In the genomic region with DNA sequence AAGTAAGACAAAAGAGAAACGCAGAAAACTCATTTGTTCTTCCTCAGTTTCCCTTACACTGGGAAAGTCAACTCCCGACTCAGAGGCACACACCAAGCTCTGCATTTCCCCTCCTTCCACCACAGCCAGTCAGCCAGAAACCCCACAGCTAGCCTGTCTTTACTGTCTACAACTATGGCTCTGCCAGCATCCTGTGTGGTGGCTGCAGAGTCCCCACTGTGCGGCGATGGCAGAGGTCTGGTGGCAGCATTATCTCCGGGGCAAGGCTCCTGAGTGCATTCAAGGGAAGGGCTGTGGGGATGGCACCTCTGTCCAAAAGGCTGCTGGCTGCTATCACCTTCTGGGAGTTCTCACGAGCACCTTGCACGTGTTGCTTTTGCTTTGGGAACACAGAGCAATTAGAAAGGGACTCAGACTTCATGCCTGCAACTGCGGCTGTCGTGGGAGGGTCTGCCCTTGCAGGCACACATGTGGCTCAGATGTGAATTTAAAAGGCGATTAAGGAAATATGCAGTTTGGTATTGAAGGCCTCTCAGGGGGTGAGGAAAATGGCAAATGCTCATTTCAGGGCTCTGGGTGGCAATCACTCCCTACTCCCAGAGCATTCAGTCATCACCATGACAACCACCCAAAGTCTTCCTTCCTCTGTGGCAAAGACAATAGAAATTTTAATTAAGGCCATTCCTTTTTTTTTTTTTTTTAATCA, we compare ENCODE assay signal across 15 mouse cellular contexts.
A peak's percentile ranks its signal among the peaks of the same experiment; 100 is the strongest.
DNase-seq lines count a peak whose midpoint lies in the region; ATAC-seq and TF ChIP-seq lines count a peak whose summit lies in the region.
"Had no signal": no experiment of that assay in that cellular context is flagged by ENCODE, and none has a peak within 500 bp of the region (broad histone marks: within the 10 kb centered on the region; RNA-seq: fewer than 3 reads in every experiment).

No protein-coding gene starts in this region.

- H3K27ac ChIP-seq in stomach, embryonic 16.5 days (ENCODE audit: low read length): 0 out of 2 replicates have a peak overlapping the region, but pooled peaks have one; percentile 6
- no peak overlapping the region for H3K27ac ChIP-seq in stomach, postnatal 0 days (replicated peaks)
- no peak overlapping the region; the same call in 1 of the 2 replicates for H3K27ac ChIP-seq in limb, embryonic 14.5 days (replicated peaks; ENCODE audit: low read depth, low read length)
- H3K27ac ChIP-seq: embryonic facial prominence, embryonic 12.5 days; kidney, postnatal 0 days had no signal

- H3K27me3 ChIP-seq in stomach, embryonic 16.5 days (ENCODE audit: control insufficient read depth, insufficient read depth, low read length): no peaks in the 10 kb centered on the region
- no peaks in the 10 kb centered on the region for H3K27me3 ChIP-seq in stomach, postnatal 0 days (ENCODE audit: control insufficient read depth, insufficient read depth, low read length)
- H3K27me3 ChIP-seq in limb, embryonic 14.5 days (ENCODE audit: control insufficient read depth, insufficient read depth, low read length): no peaks in the 10 kb centered on the region
- H3K27me3 ChIP-seq: embryonic facial prominence, embryonic 12.5 days had no signal

- H3K4me2 ChIP-seq in stomach, embryonic 16.5 days (ENCODE audit: low read depth, low read length): no peak overlapping the region
- no peak overlapping the region for H3K4me2 ChIP-seq in stomach, postnatal 0 days (replicated peaks; ENCODE audit: low read depth)
- peak overlapping the region; percentile 18; the same call in 1 of the 2 replicates for H3K4me2 ChIP-seq in limb, embryonic 14.5 days (replicated peaks; ENCODE audit: low read depth, low read length, severe bottlenecking)
- H3K4me2 ChIP-seq: embryonic facial prominence, embryonic 12.5 days had no signal

- no peak overlapping the region for H3K4me3 ChIP-seq in stomach, embryonic 16.5 days (replicated peaks; ENCODE audit: low read length)
- H3K4me3 ChIP-seq in stomach, postnatal 0 days (ENCODE audit: low read depth, low read length): no peak overlapping the region
- H3K4me3 ChIP-seq in limb, embryonic 14.5 days (replicated peaks; ENCODE audit: low read length): no peak overlapping the region
- H3K4me3 ChIP-seq: embryonic facial prominence, embryonic 12.5 days had no signal

- TF ChIP-seq POLR2A in limb, embryonic 14.5 days (IDR thresholded peaks at IDR 0.05; ENCODE audit: borderline replicate concordance, extremely low read depth, insufficient read depth, insufficient read length): no peak

- no peak for ATAC-seq in stomach, embryonic 16.5 days (ENCODE audit: insufficient read depth, low FRiP score)
- no peak for ATAC-seq in stomach, postnatal 0 days (ENCODE audit: low FRiP score, low TSS enrichment)
- peak; percentile 41 for ATAC-seq in limb, embryonic 14.5 days (ENCODE audit: low FRiP score, low read depth)
- no peak for ATAC-seq in monocyte, adult 5-6 weeks (replicated peaks; ENCODE audit: insufficient number of reproducible peaks, low FRiP score, low TSS enrichment, poor library complexity, severe bottlenecking)

- DNase-seq in stomach, postnatal 0 days (ENCODE audit: low spot score): no peak
- DNase-seq in forelimb bud, embryonic 11.5 days (ENCODE audit: low read depth, low spot score): peak; percentile 59
- peak; percentile 30 for DNase-seq in limb, embryonic 14.5 days (ENCODE audit: low spot score)
- no peak for DNase-seq in spleen, postnatal 10 days (ENCODE audit: low spot score in 2 of 2)
- no peak for DNase-seq in spleen, postnatal 36 days (ENCODE audit: low spot score in 2 of 2)
- no peak for DNase-seq in kidney, adult 11 months
- DNase-seq: adrenal gland, postnatal 36 days; cerebellum, adult 18-20 months; gastrocnemius, postnatal 25 days; heart, postnatal 4 days; lung, adult 18-20 months had no signal

- no peaks in the 10 kb centered on the region for H3K9me3 ChIP-seq in stomach, embryonic 16.5 days (replicated peaks; ENCODE audit: control insufficient read depth, low read length)
- H3K9me3 ChIP-seq in stomach, postnatal 0 days (ENCODE audit: control insufficient read depth, low read length): no peaks in the 10 kb centered on the region
- H3K9me3 ChIP-seq in limb, embryonic 14.5 days (ENCODE audit: control insufficient read depth, low read length): no peaks in the 10 kb centered on the region
- H3K9me3 ChIP-seq: embryonic facial prominence, embryonic 12.5 days had no signal

- TF ChIP-seq CTCF in stomach, postnatal 0 days (IDR thresholded peaks at IDR 0.05; ENCODE audit: low read depth): no peak

- TF ChIP-seq EP300 in stomach, postnatal 0 days (optimal IDR thresholded peaks at IDR 0.05): no peak

- 0 out of 2 replicates have a peak, but pooled peaks cover 3% of the 10 kb centered on the region for H3K4me1 ChIP-seq in stomach, embryonic 16.5 days (ENCODE audit: control insufficient read depth, insufficient read depth, low read length)
- H3K4me1 ChIP-seq in stomach, postnatal 0 days (replicated peaks; ENCODE audit: control insufficient read depth, insufficient read depth): no peaks in the 10 kb centered on the region; the same call in 1 of the 2 replicates
- H3K4me1 ChIP-seq in limb, embryonic 14.5 days (ENCODE audit: control insufficient read depth, insufficient read depth, low read length): peaks cover 27% of the 10 kb centered on the region

- no peak overlapping the region; the same call in 1 of the 2 replicates for H3K9ac ChIP-seq in stomach, embryonic 16.5 days (ENCODE audit: low read length)
- no peak overlapping the region for H3K9ac ChIP-seq in stomach, postnatal 0 days (ENCODE audit: low read length)
- H3K9ac ChIP-seq in limb, embryonic 14.5 days (ENCODE audit: low read depth, low read length, severe bottlenecking): no peak overlapping the region
- H3K9ac ChIP-seq: embryonic facial prominence, embryonic 12.5 days had no signal

- H3K36me3 ChIP-seq in stomach, embryonic 16.5 days (ENCODE audit: control insufficient read depth, insufficient read depth, low read length): no peaks in the 10 kb centered on the region
- H3K36me3 ChIP-seq in stomach, postnatal 0 days (ENCODE audit: control insufficient read depth, insufficient read depth, low read length): no peaks in the 10 kb centered on the region
- no peaks in the 10 kb centered on the region for H3K36me3 ChIP-seq in limb, embryonic 14.5 days (ENCODE audit: control insufficient read depth, insufficient read depth, low read length)
- H3K36me3 ChIP-seq: embryonic facial prominence, embryonic 12.5 days had no signal

- WGBS in stomach, embryonic 16.5 days: 47% methylated on average over 10 of the region's 10 CpGs
- WGBS in stomach, postnatal 0 days: 51% methylated on average over 10 of the region's 10 CpGs
- 23% methylated on average over 10 of the region's 10 CpGs for WGBS in limb, embryonic 14.5 days

Comparison
In these comparisons a context has a peak if more than half of its experiments do, and no peak if none do; other contexts are left out.
1. DNase-seq: peak in forelimb bud, embryonic 11.5 days (single experiment) and limb, embryonic 14.5 days (single experiment); none in stomach, postnatal 0 days (single experiment), spleen, postnatal 10 days (0 of 2), spleen, postnatal 36 days (0 of 2) and kidney, adult 11 months (single experiment).